Mouse (Mus musculus) MEL (cell line): ENCODE measurements around the gene Samd4. TPM values are rescaled to one million over a fixed set of nuclear protein-coding genes. Genes with fewer than 3 reads are reported as not detected.

ENCODE experiments used
- DNase-seq: peaks from one replicate; pipeline ENCODE4 v3.0.0; 2011; ENCODE audit warnings: low read depth, low spot score
- H3K27ac ChIP-seq: 2 replicates; pipeline ENCODE4 v1.5.1; 2012; ENCODE audit warnings: low read depth, mild to moderate bottlenecking, control low read depth, low read length, moderate library complexity; ENCODE audit not compliant: control insufficient read depth
- H3K27me3 ChIP-seq, 2 experiments: fragments of 150-350 bp in 1 of 2; sonication (generic) in 1 of 2; 2 replicates each; pipeline ENCODE4 v1.6.1; 2012; ENCODE audit warnings: low read length in 2 of 2, mild to moderate bottlenecking in 2 of 2, improper control_type of control experiment in 1 of 2, moderate library complexity in 1 of 2; ENCODE audit not compliant: insufficient read depth in 2 of 2, control insufficient read depth in 1 of 2
- H3K36me3 ChIP-seq, 2 experiments: 2 replicates each; pipeline ENCODE4 v1.6.1; 2012 to 2014; ENCODE audit warnings: low read length in 2 of 2, improper control_type of control experiment in 1 of 2, inconsistent platforms in 1 of 2, mild to moderate bottlenecking in 1 of 2; ENCODE audit not compliant: insufficient read depth in 2 of 2, control insufficient read depth in 1 of 2
- H3K4me1 ChIP-seq, 2 experiments: fragments of 150-350 bp in 1 of 2; sonication (generic) in 1 of 2; 2 replicates each; pipeline ENCODE4 v1.6.1; 2012; ENCODE audit warnings: low read length in 2 of 2, improper control_type of control experiment in 1 of 2, mild to moderate bottlenecking in 1 of 2; ENCODE audit not compliant: insufficient read depth in 2 of 2, control insufficient read depth in 1 of 2
- H3K4me3 ChIP-seq, 2 experiments: fragments of 150-350 bp in 1 of 2; sonication (generic) in 1 of 2; 2 replicates each; pipeline ENCODE4 v1.5.1; 2012; ENCODE audit warnings: low read depth in 2 of 2, low read length in 2 of 2, mild to moderate bottlenecking in 2 of 2, moderate library complexity in 2 of 2, control low read depth in 1 of 2, improper control_type of control experiment in 1 of 2; ENCODE audit not compliant: control insufficient read depth in 1 of 2, insufficient read depth in 1 of 2
- H3K79me2 ChIP-seq: 2 replicates; pipeline ENCODE4 v1.6.1; 2012; ENCODE audit warnings: mild to moderate bottlenecking, low read length, moderate library complexity; ENCODE audit not compliant: control insufficient read depth, poor library complexity, insufficient read depth
- H3K9ac ChIP-seq: 2 replicates; pipeline ENCODE4 v1.6.1; 2012; ENCODE audit warnings: low read depth, mild to moderate bottlenecking, control low read depth, low read length, moderate library complexity; ENCODE audit not compliant: control insufficient read depth, poor library complexity, severe bottlenecking
- H3K9me3 ChIP-seq: fragments of 150-350 bp; sonication (generic); replicated peaks from 2 replicates; pipeline ENCODE4 v1.6.1; 2012; ENCODE audit warnings: mild to moderate bottlenecking, low read length, improper control_type of control experiment, moderate library complexity; ENCODE audit not compliant: insufficient read depth
- BHLHE40 ChIP-seq: IDR thresholded peaks from 2 replicates; pipeline ENCODE4 v1.6.1; 2012; ENCODE audit warnings: low read depth, mild to moderate bottlenecking, inconsistent platforms, low read length, improper control_type of control experiment, borderline replicate concordance
- CHD1 ChIP-seq: IDR thresholded peaks from 2 replicates; pipeline ENCODE4 v1.6.1; 2012; ENCODE audit warnings: low read depth, mild to moderate bottlenecking, inconsistent platforms, low read length, improper control_type of control experiment
- E2F4 ChIP-seq: IDR thresholded peaks from 2 replicates; pipeline ENCODE4 v1.6.1; 2011; ENCODE audit warnings: low read depth, low read length, improper control_type of control experiment, borderline replicate concordance
- EP300 ChIP-seq, 2 experiments: IDR thresholded peaks; 2 replicates each; pipeline ENCODE4 v1.6.1; 2011; ENCODE audit warnings: improper control_type of control experiment in 2 of 2, low read length in 2 of 2, low read depth in 1 of 2, mild to moderate bottlenecking in 1 of 2
- GABPA ChIP-seq: IDR thresholded peaks from 2 replicates; pipeline ENCODE4 v1.6.1; 2012; ENCODE audit warnings: low read depth, mild to moderate bottlenecking, inconsistent platforms, low read length, improper control_type of control experiment, moderate library complexity
- GATA1 ChIP-seq: IDR thresholded peaks from 2 replicates; pipeline ENCODE4 v1.6.1; 2011; ENCODE audit warnings: low read depth, low read length, improper control_type of control experiment
- MAX ChIP-seq: IDR thresholded peaks from 2 replicates; pipeline ENCODE4 v1.6.1; 2011; ENCODE audit warnings: low read length, improper control_type of control experiment
- MXI1 ChIP-seq: IDR thresholded peaks from 2 replicates; pipeline ENCODE4 v1.6.1; 2011; ENCODE audit warnings: mild to moderate bottlenecking, low read depth, low read length, improper control_type of control experiment
- NRF1 ChIP-seq: IDR thresholded peaks from 2 replicates; pipeline ENCODE4 v1.6.1; 2014; ENCODE audit warnings: low read depth, mild to moderate bottlenecking, inconsistent platforms, low read length, improper control_type of control experiment, moderate library complexity; ENCODE audit not compliant: poor library complexity, insufficient read depth, severe bottlenecking
- POLR2A ChIP-seq, 2 experiments: IDR thresholded peaks; 2 replicates each; pipeline ENCODE4 v1.6.1; 2011 to 2012; ENCODE audit warnings: low read length in 2 of 2, mild to moderate bottlenecking in 2 of 2, control low read depth in 1 of 2, improper control_type of control experiment in 1 of 2, low read depth in 1 of 2, moderate library complexity in 1 of 2; ENCODE audit not compliant: control insufficient read depth in 1 of 2, insufficient read depth in 1 of 2, poor library complexity in 1 of 2
- RCOR1 ChIP-seq: IDR thresholded peaks from 2 replicates; pipeline ENCODE4 v1.6.1; 2012; ENCODE audit warnings: low read depth, mild to moderate bottlenecking, inconsistent platforms, low read length, improper control_type of control experiment
- SIN3A ChIP-seq: IDR thresholded peaks from 2 replicates; pipeline ENCODE4 v1.6.1; 2012; ENCODE audit warnings: low read length, improper control_type of control experiment, inconsistent platforms
- TBP ChIP-seq: IDR thresholded peaks from 2 replicates; pipeline ENCODE4 v1.8.0; 2011; ENCODE audit warnings: low read depth, low read length, improper control_type of control experiment
- USF1 ChIP-seq: IDR thresholded peaks from 2 replicates; pipeline ENCODE4 v1.6.1; 2014; ENCODE audit warnings: low read depth, mild to moderate bottlenecking, inconsistent platforms, low read length, improper control_type of control experiment, moderate library complexity
- USF2 ChIP-seq, 2 experiments: IDR thresholded peaks; 2 replicates each; pipeline ENCODE4 v1.6.1; 2011 to 2012; ENCODE audit warnings: improper control_type of control experiment in 2 of 2, low read length in 2 of 2, borderline replicate concordance in 1 of 2, inconsistent platforms in 1 of 2, low read depth in 1 of 2, mild to moderate bottlenecking in 1 of 2; ENCODE audit not compliant: insufficient read depth in 1 of 2
- ZC3H11A ChIP-seq: IDR thresholded peaks from 2 replicates; pipeline ENCODE4 v1.6.1; 2012; ENCODE audit warnings: low read depth, mild to moderate bottlenecking, inconsistent platforms, low read length, improper control_type of control experiment
- ZKSCAN1 ChIP-seq: IDR thresholded peaks from 2 replicates; pipeline ENCODE4 v1.6.1; 2012; ENCODE audit warnings: low read depth, mild to moderate bottlenecking, inconsistent platforms, low read length, improper control_type of control experiment, moderate library complexity
- ZNF384 ChIP-seq: IDR thresholded peaks from 2 replicates; pipeline ENCODE4 v1.6.1; 2012; ENCODE audit warnings: low read depth, mild to moderate bottlenecking, inconsistent platforms, low read length, improper control_type of control experiment
- polyA plus RNA-seq, 2 experiments: library from polyadenylated mRNA; stranded (reverse) in 1 of 2; unstranded in 1 of 2; fragments of >175 nt in 1 of 2; fragments of >200 nt in 1 of 2; gene quantifications; 2 replicates each; pipeline versions ENCODE4 v1.2.1 to v1.2.4; 2012; ENCODE audit warnings: low replicate concordance in 2 of 2, low read depth in 1 of 2; ENCODE audit not compliant: insufficient read length in 2 of 2, insufficient read depth in 1 of 2, missing spikeins in 1 of 2
- total RNA-seq: library from RNA; depleted of rRNA; stranded (reverse); fragments of 300-350 nt; gene quantifications from 2 replicates; pipeline ENCODE4 v1.2.3, GENCODE M21; 2012

Samd4 gene
- total and polyA plus RNA-seq, 3 experiments = 0.04 to 0.08 TPM; not detected in 1

DNA sequence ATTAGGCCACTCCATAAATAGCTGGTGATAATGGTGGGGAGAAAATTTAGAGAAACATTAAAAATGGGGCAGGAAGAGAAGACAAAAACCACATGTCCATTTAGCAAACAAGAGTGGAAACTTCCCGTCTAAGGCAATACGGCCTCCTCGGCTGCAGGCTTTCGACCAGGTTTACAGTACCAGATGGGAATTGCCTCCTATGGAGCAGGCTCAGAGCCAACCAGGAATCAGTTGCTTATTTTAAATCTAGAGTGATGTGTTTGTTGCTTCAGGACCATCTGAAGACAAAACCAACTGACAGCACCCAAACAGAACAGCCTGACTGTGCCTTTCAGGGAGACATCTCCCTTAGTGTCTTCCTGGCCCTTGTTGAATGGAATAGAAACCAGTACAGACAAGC lies 33.9 kb downstream of the Samd4 start:
- TF ChIP-seq NRF1 = no peak
- TF ChIP-seq USF2 (IDR thresholded peaks at IDR 0.05; ENCODE audit: borderline replicate concordance in 1 of 2, insufficient read depth in 1 of 2, low read depth in 1 of 2, low read length in 2 of 2) = no peak
- TF ChIP-seq GATA1 = no peak
- no peak for TF ChIP-seq CHD1
- TF ChIP-seq SIN3A = no peak
- TF ChIP-seq USF1 = no peak
- no peak for TF ChIP-seq TBP
- no peak for TF ChIP-seq BHLHE40
- Histone ChIP-seq H3K36me3 (no peaks in the 10 kb centered on the region), H3K9me3 (no peaks in the 10 kb centered on the region), H3K27me3 (peaks cover 0 to 8% of the 10 kb centered on the region in 2 experiments), H3K27ac (no peak overlapping the region), H3K9ac (no peak overlapping the region), H3K79me2 (no peaks in the 10 kb centered on the region), H3K4me3 (no peak overlapping the region), H3K4me1 (no peaks in the 10 kb centered on the region)
- DNase-seq = no peak

DNA sequence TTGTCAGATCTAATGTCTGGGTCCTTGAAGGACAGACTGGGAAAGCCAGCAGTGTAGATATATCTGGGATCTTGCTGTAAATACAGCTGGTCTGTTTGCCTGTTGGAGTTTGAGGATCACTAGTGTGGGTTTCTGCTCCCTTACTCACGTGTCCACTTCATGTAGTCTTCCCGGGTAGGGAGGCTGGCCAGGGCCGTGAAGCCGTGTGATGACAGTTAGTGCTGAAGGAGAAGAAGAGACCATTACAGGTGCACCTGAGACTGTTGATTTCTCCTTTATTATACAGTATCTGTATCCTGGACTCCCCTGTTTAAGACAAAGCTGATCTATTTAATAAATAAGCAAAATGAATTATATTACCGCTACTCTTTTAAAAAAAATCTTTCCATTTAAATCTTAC lies 34.5 kb downstream of the Samd4 start:
- no peak for DNase-seq
- Histone ChIP-seq H3K79me2 (no peaks in the 10 kb centered on the region), H3K9ac (no peak overlapping the region), H3K9me3 (no peaks in the 10 kb centered on the region), H3K27ac (no peak overlapping the region), H3K4me3 (no peak overlapping the region), H3K27me3 (peaks cover 0 to 4% of the 10 kb centered on the region in 2 experiments), H3K4me1 (no peaks in the 10 kb centered on the region), H3K36me3 (no peaks in the 10 kb centered on the region)
- TF ChIP-seq MAX = no peak
- TF ChIP-seq GABPA = no peak
- TF ChIP-seq BHLHE40 = no peak
- no peak for TF ChIP-seq ZKSCAN1
- no peak for TF ChIP-seq E2F4
- TF ChIP-seq USF2 (IDR thresholded peaks at IDR 0.05; ENCODE audit: borderline replicate concordance in 1 of 2, insufficient read depth in 1 of 2, low read depth in 1 of 2, low read length in 2 of 2) = no peak
- TF ChIP-seq POLR2A (IDR thresholded peaks at IDR 0.05; ENCODE audit: control insufficient read depth in 1 of 2, insufficient read depth in 1 of 2, low read depth in 1 of 2, low read length in 2 of 2, poor library complexity in 1 of 2) = no peak
- no peak for TF ChIP-seq ZC3H11A
- no peak for TF ChIP-seq ZNF384
- TF ChIP-seq MXI1 = no peak
- no peak for TF ChIP-seq NRF1
- no peak for TF ChIP-seq EP300 (IDR thresholded peaks at IDR 0.05; ENCODE audit: low read depth in 1 of 2, low read length in 2 of 2)
- TF ChIP-seq RCOR1 = no peak
